Mouse (Mus musculus): ENCODE measurements around the gene Scd4.
"Not testable (repeated sequence)": the region's sequence is repeated elsewhere in the genome, so short reads cannot be mapped to it uniquely, and the experiment has no call there.

The Scd4 gene

GRCm38 (mm10) chr19:44301176-44301575 lies 31.7 kb upstream of the Scd4 start:
- no peak for DNase-seq (ENCODE audit: low spot score)

- no peak for DNase-seq (ENCODE audit: low spot score)
Measured at GRCm38 (mm10) chr19:44301671-44302305, 31.1 kb upstream of the Scd4 start.

- no peak for DNase-seq (ENCODE audit: low spot score)
Measured at GRCm38 (mm10) chr19:44302901-44303300, 30.0 kb upstream of the Scd4 start.

- DNase-seq (ENCODE audit: low spot score) = no peak
Measured at GRCm38 (mm10) chr19:44303502-44303901, 29.4 kb upstream of the Scd4 start.

- DNase-seq (ENCODE audit: low spot score) = no peak
Measured at GRCm38 (mm10) chr19:44304419-44304818, 28.5 kb upstream of the Scd4 start.

- no peak for DNase-seq (ENCODE audit: low spot score)
Measured at GRCm38 (mm10) chr19:44304851-44305510, 27.9 kb upstream of the Scd4 start.

- no peak for DNase-seq (ENCODE audit: low spot score)
Measured at GRCm38 (mm10) chr19:44305701-44306100, 27.2 kb upstream of the Scd4 start.

- DNase-seq (ENCODE audit: low spot score) = no peak
Measured at GRCm38 (mm10) chr19:44306171-44306570, 26.7 kb upstream of the Scd4 start.

- DNase-seq (ENCODE audit: low spot score) = no peak
Measured at GRCm38 (mm10) chr19:44307101-44307914, 25.6 kb upstream of the Scd4 start.

GRCm38 (mm10) chr19:44307915-44308470 lies 24.9 kb upstream of the Scd4 start:
- no peak for DNase-seq (ENCODE audit: low spot score)

- no peak for DNase-seq (ENCODE audit: low spot score)
Measured at GRCm38 (mm10) chr19:44308611-44309246, 24.2 kb upstream of the Scd4 start.

- DNase-seq (ENCODE audit: low spot score) = no peak
Measured at GRCm38 (mm10) chr19:44309351-44310154, 23.3 kb upstream of the Scd4 start.

- DNase-seq (ENCODE audit: low spot score) = not testable (repeated sequence)
Measured at GRCm38 (mm10) chr19:44310155-44310575, 22.7 kb upstream of the Scd4 start.

- no peak for DNase-seq (ENCODE audit: low spot score)
Measured at GRCm38 (mm10) chr19:44310814-44311213, 22.1 kb upstream of the Scd4 start.

GRCm38 (mm10) chr19:44311306-44312006 lies 21.4 kb upstream of the Scd4 start:
- no peak for DNase-seq (ENCODE audit: low spot score)

GRCm38 (mm10) chr19:44312007-44312360 lies 20.9 kb upstream of the Scd4 start:
- DNase-seq (ENCODE audit: low spot score) = no peak

- no peak for DNase-seq (ENCODE audit: low spot score)
Measured at GRCm38 (mm10) chr19:44313066-44313465, 19.8 kb upstream of the Scd4 start.

- no peak for DNase-seq (ENCODE audit: low spot score)
Measured at GRCm38 (mm10) chr19:44314327-44314759, 18.5 kb upstream of the Scd4 start.

- no peak for DNase-seq (ENCODE audit: low spot score)
Measured at GRCm38 (mm10) chr19:44314871-44315414, 17.9 kb upstream of the Scd4 start.

- DNase-seq (ENCODE audit: low spot score) = no peak
Measured at GRCm38 (mm10) chr19:44316752-44317315, 16.1 kb upstream of the Scd4 start.
